In the genomic region with DNA sequence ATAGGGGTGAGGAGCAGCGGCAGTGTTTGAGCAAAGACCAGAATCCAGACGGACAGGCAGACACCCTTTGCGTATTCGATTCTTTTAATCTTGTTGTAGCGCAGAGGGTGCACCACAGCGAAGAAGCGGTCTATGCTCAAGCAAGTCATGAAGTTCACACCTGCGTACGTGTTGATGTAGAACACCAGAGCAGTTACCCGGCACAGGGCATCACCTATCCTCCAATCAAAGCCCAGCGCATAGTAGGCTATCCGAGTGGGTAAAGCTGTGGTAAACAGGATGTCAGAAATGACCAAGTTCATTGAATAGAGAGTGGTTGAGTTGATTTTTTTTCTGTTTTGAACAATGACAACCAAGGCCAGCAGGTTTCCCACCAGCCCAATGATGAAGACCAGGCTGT, we compare ENCODE assay signal across 27 mouse cellular contexts. TPM values are rescaled to one million over a fixed set of nuclear protein-coding genes. Genes with fewer than 3 reads are reported as not detected.
DNase-seq lines count a peak whose midpoint lies in the region; ATAC-seq and TF ChIP-seq lines count a peak whose summit lies in the region.
"Had no signal": no experiment of that assay in that cellular context is flagged by ENCODE, and none has a peak within 500 bp of the region (broad histone marks: within the 10 kb centered on the region; RNA-seq: fewer than 3 reads in every experiment).

No protein-coding gene starts in this region.

- DNase-seq in spleen, adult 2 months (ENCODE audit: low read depth in 1 of 2, low spot score in 2 of 2) = no peak
- DNase-seq in spleen, postnatal 14 days (ENCODE audit: low spot score in 2 of 2) = no peak
- peak; percentile 87 for DNase-seq in naive thymus-derived CD4-positive, alpha-beta T cell, adult 2 months (ENCODE audit: low read depth)
- no peak for DNase-seq in embryo, embryonic 10 days (ENCODE audit: low spot score)
- DNase-seq in left cerebral cortex, adult 11 months (ENCODE audit: low spot score) = no peak
- DNase-seq: adrenal gland, adult 2 months; cerebellum, adult 11 months; cerebellum, adult 9-11 months; gastrocnemius, postnatal 14 days; heart, postnatal 4 days; kidney, adult 11 months; lung, adult 18-20 months; lung, postnatal 10 days; right cerebral cortex, adult 18-20 months; right cerebral cortex, postnatal 4 days had no signal

- H3K4me2 ChIP-seq in midbrain, embryonic 15.5 days = no peak overlapping the region
- H3K4me2 ChIP-seq: heart, embryonic 15.5 days; hindbrain, embryonic 15.5 days; limb, embryonic 13.5 days; liver, embryonic 12.5 days; midbrain, embryonic 12.5 days; neural tube, embryonic 13.5 days had no signal

- TF ChIP-seq CTCF in spleen, adult 2 months (IDR thresholded peaks at IDR 0.05; ENCODE audit: extremely low read depth, insufficient read depth, insufficient read length, insufficient replicate concordance) = no peak

- peak; percentile 71 for ATAC-seq in CD4-positive, CD25-positive, alpha-beta regulatory T cell, adult 4 months
- peak; percentile 72 for ATAC-seq in activated CD4-positive, CD25-positive, alpha-beta regulatory T cell, adult 4 months
- ATAC-seq in midbrain, embryonic 15.5 days (replicated peaks) = no peak
- ATAC-seq: forebrain, embryonic 16.5 days; liver, embryonic 12.5 days had no signal

- H3K27me3 ChIP-seq in spleen, adult 2 months (ENCODE audit: control insufficient read depth, insufficient read depth, low read length) = no peaks in the 10 kb centered on the region
- no peaks in the 10 kb centered on the region for H3K27me3 ChIP-seq in midbrain, embryonic 15.5 days (replicated peaks)
- H3K27me3 ChIP-seq: heart, embryonic 15.5 days; hindbrain, embryonic 15.5 days; limb, embryonic 13.5 days; liver, embryonic 12.5 days; midbrain, embryonic 12.5 days; neural tube, embryonic 13.5 days had no signal

- H3K27ac ChIP-seq in spleen, adult 2 months (ENCODE audit: insufficient read depth, low read length) = peak overlapping the region; percentile 79
- no peak overlapping the region for H3K27ac ChIP-seq in midbrain, embryonic 15.5 days
- H3K27ac ChIP-seq: embryonic facial prominence, embryonic 10.5 days; heart, embryonic 15.5 days; hindbrain, embryonic 15.5 days; limb, embryonic 13.5 days; liver, embryonic 12.5 days; midbrain, embryonic 12.5 days; neural tube, embryonic 13.5 days had no signal

- H3K9me3 ChIP-seq in midbrain, embryonic 15.5 days = no peaks in the 10 kb centered on the region
- H3K9me3 ChIP-seq: embryonic facial prominence, embryonic 10.5 days; heart, embryonic 15.5 days; hindbrain, embryonic 15.5 days; limb, embryonic 13.5 days; liver, embryonic 12.5 days; midbrain, embryonic 12.5 days; neural tube, embryonic 13.5 days had no signal

- H3K4me1 ChIP-seq in spleen, adult 2 months (ENCODE audit: control insufficient read depth, insufficient read depth, insufficient read length) = peaks cover 47% of the 10 kb centered on the region
- no peaks in the 10 kb centered on the region for H3K4me1 ChIP-seq in midbrain, embryonic 15.5 days
- H3K4me1 ChIP-seq: embryonic facial prominence, embryonic 10.5 days; hindbrain, embryonic 15.5 days; midbrain, embryonic 12.5 days; neural tube, embryonic 13.5 days had no signal

- H3K4me3 ChIP-seq in spleen, adult 2 months (ENCODE audit: extremely low read depth, insufficient read depth, insufficient read length) = no peak overlapping the region
- no peak overlapping the region for H3K4me3 ChIP-seq in midbrain, embryonic 15.5 days
- H3K4me3 ChIP-seq: embryonic facial prominence, embryonic 10.5 days; heart, embryonic 15.5 days; hindbrain, embryonic 15.5 days; limb, embryonic 13.5 days; liver, embryonic 12.5 days; midbrain, embryonic 12.5 days; neural tube, embryonic 13.5 days had no signal

- TF ChIP-seq POLR2A in spleen, adult 2 months (IDR thresholded peaks at IDR 0.05; ENCODE audit: low read depth, low read length) = no peak

- H3K36me3 ChIP-seq in spleen, adult 2 months (ENCODE audit: control insufficient read depth, insufficient read depth, low read length) = peaks cover 20% of the 10 kb centered on the region
- H3K36me3 ChIP-seq in midbrain, embryonic 15.5 days (replicated peaks) = no peaks in the 10 kb centered on the region
- H3K36me3 ChIP-seq: heart, embryonic 15.5 days; hindbrain, embryonic 15.5 days had no signal

- WGBS in spleen, adult 2 months = 80% methylated on average over 12 of the region's 12 CpGs
- 95% methylated on average over 12 of the region's 12 CpGs for WGBS in midbrain, embryonic 15.5 days

- no peak overlapping the region for H3K9ac ChIP-seq in midbrain, embryonic 15.5 days
- H3K9ac ChIP-seq: heart, embryonic 15.5 days; hindbrain, embryonic 15.5 days; limb, embryonic 13.5 days; liver, embryonic 12.5 days; midbrain, embryonic 12.5 days; neural tube, embryonic 13.5 days had no signal

RNA-seq across cellular contexts. Expression of a gene that starts 10.4 kb away (rescaled TPM):
- 19.3 and 21.5 TPM in 2 replicates for polyA plus RNA-seq in spleen, adult 2 months (2012; rRNA removed)
- 100 to 1,000 TPM; 102 to 104 TPM for polyA plus RNA-seq in CD4-positive, CD25-positive, alpha-beta regulatory T cell, adult 4 months (2017; shearing (Covaris generic))
- polyA plus RNA-seq in activated CD4-positive, CD25-positive, alpha-beta regulatory T cell, adult 4 months (2017; shearing (Covaris generic)) = 100 to 1,000 TPM; 104 to 118 TPM
- polyA plus RNA-seq in midbrain, embryonic 15.5 days (2015; fragmentation: Nextera tagmentation; extraction: Ambion mirVana) = 1.0 and 1.1 TPM in 2 replicates

RNA-seq across cellular contexts. Expression of a gene that starts 39.0 kb away (rescaled TPM):
- polyA plus RNA-seq in spleen, adult 2 months (2012; rRNA removed) = 91.9 and 111 TPM in 2 replicates
- 10 to 100 TPM; 92.7 to 95.9 TPM for polyA plus RNA-seq in CD4-positive, CD25-positive, alpha-beta regulatory T cell, adult 4 months (2017; shearing (Covaris generic))
- 10 to 100 TPM; 83.8 to 86.0 TPM for polyA plus RNA-seq in activated CD4-positive, CD25-positive, alpha-beta regulatory T cell, adult 4 months (2017; shearing (Covaris generic))
- polyA plus RNA-seq in midbrain, embryonic 15.5 days (2015; fragmentation: Nextera tagmentation; extraction: Ambion mirVana) = 0.18 TPM in 1 of 2 replicates, not detected in the other
- polyA plus RNA-seq: kidney, embryonic 16.5 days; liver, embryonic 12.5 days had no signal

Comparison
In these comparisons a context has a peak if more than half of its experiments do, and no peak if none do; other contexts are left out.
1. RNA of a gene that starts 39.0 kb away (polyA plus RNA-seq): 92.7 to 95.9 TPM in CD4-positive, CD25-positive, alpha-beta regulatory T cell, adult 4 months, 91.9 to 111 TPM in spleen, adult 2 months and 83.8 to 86.0 TPM in activated CD4-positive, CD25-positive, alpha-beta regulatory T cell, adult 4 months; 0.18 TPM in midbrain, embryonic 15.5 days; every median in the first group is over 10 times any median in the second.